9 mouse cellular contexts compared by ENCODE assay signal in genomic region chr6:125350995-125351324, GRCm38 (mm10). TPM values are rescaled to one million over a fixed set of nuclear protein-coding genes. Genes with fewer than 3 reads are reported as not detected.
DNase-seq lines count a peak whose midpoint lies in the region; ATAC-seq lines count a peak whose summit lies in the region.
"Had no signal": no experiment of that assay in that cellular context is flagged by ENCODE, and none has a peak within 500 bp of the region (broad histone marks: within the 10 kb centered on the region; RNA-seq: fewer than 3 reads in every experiment).

No protein-coding gene starts in this region.

- no peak overlapping the region; the same call in 1 of the 2 replicates for H3K9ac ChIP-seq in embryonic facial prominence, embryonic 15.5 days
- H3K9ac ChIP-seq in hindbrain, embryonic 16.5 days (ENCODE audit: low read depth, low read length): peak overlapping the region; percentile 61; the same call in 1 of the 2 replicates
- no peak overlapping the region for H3K9ac ChIP-seq in midbrain, embryonic 15.5 days

- intact Hi-C loops in left cerebral cortex, postnatal 25 days (cut with DNase I): no loop called here

- no peak for ATAC-seq in embryonic facial prominence, embryonic 15.5 days (ENCODE audit: insufficient number of reproducible peaks, low FRiP score, low TSS enrichment, low read depth)
- no peak for ATAC-seq in hindbrain, embryonic 16.5 days
- ATAC-seq in midbrain, embryonic 15.5 days (replicated peaks): no peak
- no peak for ATAC-seq in inflammation-experienced regulatory T-cells, adult 6 months

- no peak overlapping the region for H3K27ac ChIP-seq in embryonic facial prominence, embryonic 15.5 days (replicated peaks)
- H3K27ac ChIP-seq in hindbrain, embryonic 16.5 days (ENCODE audit: low read depth, low read length): no peak overlapping the region
- no peak overlapping the region for H3K27ac ChIP-seq in midbrain, embryonic 15.5 days

- H3K4me2 ChIP-seq in embryonic facial prominence, embryonic 15.5 days (replicated peaks): peak overlapping the region; percentile 85
- H3K4me2 ChIP-seq in hindbrain, embryonic 16.5 days (ENCODE audit: low read length): peak overlapping the region; percentile 72
- peak overlapping the region; percentile 47; the same call in 1 of the 2 replicates for H3K4me2 ChIP-seq in midbrain, embryonic 15.5 days

- DNase-seq in kidney, postnatal 10 days: peak; percentile 43
- DNase-seq in kidney, postnatal 4 days: no peak
- no peak for DNase-seq in left cerebral cortex, postnatal 25 days (ENCODE audit: low spot score in 2 of 2)
- no peak for DNase-seq in right cerebral cortex, adult 2 months (ENCODE audit: low spot score in 2 of 2)
- DNase-seq: cerebellum, postnatal 25 days had no signal

- no peaks in the 10 kb centered on the region for H3K36me3 ChIP-seq in embryonic facial prominence, embryonic 15.5 days
- H3K36me3 ChIP-seq in hindbrain, embryonic 16.5 days (ENCODE audit: control insufficient read depth, insufficient read depth, low read length): no peaks in the 10 kb centered on the region
- H3K36me3 ChIP-seq in midbrain, embryonic 15.5 days (replicated peaks): no peaks in the 10 kb centered on the region

- H3K27me3 ChIP-seq in embryonic facial prominence, embryonic 15.5 days: no peaks in the 10 kb centered on the region
- peaks cover 7% of the 10 kb centered on the region for H3K27me3 ChIP-seq in hindbrain, embryonic 16.5 days (replicated peaks; ENCODE audit: control insufficient read depth, insufficient read depth, low read length)
- 0 out of 2 replicates have a peak, but pooled peaks cover 16% of the 10 kb centered on the region for H3K27me3 ChIP-seq in midbrain, embryonic 15.5 days (replicated peaks)

- H3K4me1 ChIP-seq in embryonic facial prominence, embryonic 15.5 days: peaks cover 69% of the 10 kb centered on the region
- H3K4me1 ChIP-seq in hindbrain, embryonic 16.5 days (ENCODE audit: control insufficient read depth, insufficient read depth, low read depth, low read length): peaks cover 25% of the 10 kb centered on the region
- H3K4me1 ChIP-seq in midbrain, embryonic 15.5 days: peaks cover 23% of the 10 kb centered on the region

- H3K4me3 ChIP-seq in embryonic facial prominence, embryonic 15.5 days (replicated peaks): peak overlapping the region; percentile 76
- H3K4me3 ChIP-seq in hindbrain, embryonic 16.5 days (ENCODE audit: low read length): peak overlapping the region; percentile 45
- H3K4me3 ChIP-seq in midbrain, embryonic 15.5 days: no peak overlapping the region

- WGBS in embryonic facial prominence, embryonic 15.5 days: 72% methylated on average over 2 of the region's 2 CpGs
- 91% methylated on average over 2 of the region's 2 CpGs for WGBS in hindbrain, embryonic 16.5 days
- WGBS in midbrain, embryonic 15.5 days: 89% methylated on average over 2 of the region's 2 CpGs

- no peaks in the 10 kb centered on the region for H3K9me3 ChIP-seq in embryonic facial prominence, embryonic 15.5 days (replicated peaks)
- H3K9me3 ChIP-seq in hindbrain, embryonic 16.5 days (ENCODE audit: control insufficient read depth, low read length): no peaks in the 10 kb centered on the region
- H3K9me3 ChIP-seq in midbrain, embryonic 15.5 days: no peaks in the 10 kb centered on the region

RNA-seq across cellular contexts. Expression of gene Tnfrsf1a, which starts 1.8 kb away (rescaled TPM):
- polyA plus RNA-seq in embryonic facial prominence, embryonic 15.5 days (2015; fragmentation: Nextera tagmentation; extraction: Ambion mirVana): 88.7 and 93.3 TPM in 2 replicates
- polyA plus RNA-seq in hindbrain, embryonic 16.5 days (2015; fragmentation: Nextera tagmentation; extraction: Ambion mirVana): 15.1 and 18.3 TPM in 2 replicates
- polyA plus RNA-seq in midbrain, embryonic 15.5 days (2015; fragmentation: Nextera tagmentation; extraction: Ambion mirVana): 11.6 and 14.6 TPM in 2 replicates
- 10 to 100 TPM; 11.5 to 12.7 TPM for total RNA-seq in left cerebral cortex, postnatal 25 days (2021)
- 10 to 100 TPM; 23.3 to 28.5 (median 24.7) TPM for polyA plus RNA-seq in inflammation-experienced regulatory T-cells, adult 6 months (2017; shearing (Covaris generic))

RNA-seq across cellular contexts. Expression of gene Plekhg6, which starts 29.6 kb away (rescaled TPM):
- 3.5 and 3.8 TPM in 2 replicates for polyA plus RNA-seq in embryonic facial prominence, embryonic 15.5 days (2015; fragmentation: Nextera tagmentation; extraction: Ambion mirVana)
- polyA plus RNA-seq in hindbrain, embryonic 16.5 days (2015; fragmentation: Nextera tagmentation; extraction: Ambion mirVana): 0.30 and 0.41 TPM in 2 replicates
- 0.23 and 0.32 TPM in 2 replicates for polyA plus RNA-seq in midbrain, embryonic 15.5 days (2015; fragmentation: Nextera tagmentation; extraction: Ambion mirVana)
- total RNA-seq in left cerebral cortex, postnatal 25 days (2021): under 1 TPM; 0.25 to 0.39 TPM
- polyA plus RNA-seq in inflammation-experienced regulatory T-cells, adult 6 months (2017; shearing (Covaris generic)): not detected

RNA-seq across cellular contexts. Expression of gene Scnn1a, which starts 30.5 kb away (rescaled TPM):
- 7.2 and 8.8 TPM in 2 replicates for polyA plus RNA-seq in embryonic facial prominence, embryonic 15.5 days (2015; fragmentation: Nextera tagmentation; extraction: Ambion mirVana)
- polyA plus RNA-seq in hindbrain, embryonic 16.5 days (2015; fragmentation: Nextera tagmentation; extraction: Ambion mirVana): 0.69 and 0.70 TPM in 2 replicates
- 0.70 and 0.72 TPM in 2 replicates for polyA plus RNA-seq in midbrain, embryonic 15.5 days (2015; fragmentation: Nextera tagmentation; extraction: Ambion mirVana)
- total RNA-seq in left cerebral cortex, postnatal 25 days (2021): 1 to 10 TPM; 2.4 to 2.6 TPM
- not detected for polyA plus RNA-seq in inflammation-experienced regulatory T-cells, adult 6 months (2017; shearing (Covaris generic))

RNA-seq across cellular contexts. Expression of gene Ltbr, which starts 37.3 kb away (rescaled TPM):
- polyA plus RNA-seq in embryonic facial prominence, embryonic 15.5 days (2015; fragmentation: Nextera tagmentation; extraction: Ambion mirVana): 47.3 and 47.7 TPM in 2 replicates
- 16.4 and 18.7 TPM in 2 replicates for polyA plus RNA-seq in hindbrain, embryonic 16.5 days (2015; fragmentation: Nextera tagmentation; extraction: Ambion mirVana)
- 14.2 and 16.4 TPM in 2 replicates for polyA plus RNA-seq in midbrain, embryonic 15.5 days (2015; fragmentation: Nextera tagmentation; extraction: Ambion mirVana)
- total RNA-seq in left cerebral cortex, postnatal 25 days (2021): 1 to 10 TPM; 8.1 to 9.9 TPM
- under 1 TPM in 2 of 3 experiments, not detected in 1; 0.21 to 0.23 TPM for polyA plus RNA-seq in inflammation-experienced regulatory T-cells, adult 6 months (2017; shearing (Covaris generic))
